Mouse (Mus musculus): Measurements from ENCODE around the gene Rnd2.

DNA sequence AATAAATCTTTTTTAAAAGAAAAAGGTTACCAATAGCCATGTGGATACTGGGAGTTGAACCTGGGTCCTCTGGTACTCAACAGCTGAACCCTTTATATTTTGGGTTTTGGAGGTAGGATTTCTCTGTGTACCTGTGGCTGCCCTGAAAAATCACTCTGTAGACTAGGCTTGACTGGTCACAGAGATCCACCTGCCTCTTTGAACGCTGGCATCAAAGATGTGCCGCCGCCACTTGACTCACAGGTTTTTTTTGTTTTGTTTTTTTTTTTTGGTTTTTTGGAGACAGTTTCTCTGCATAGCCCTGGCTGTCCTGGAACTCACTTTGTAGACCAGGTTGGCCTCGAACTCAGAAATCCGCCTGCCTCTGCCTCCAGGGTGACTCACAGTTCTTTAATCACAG is 17.0 kb upstream of the Rnd2 start:
- TF ChIP-seq POLR2A (IDR thresholded peaks at IDR 0.05; ENCODE audit: low read depth, low read length) (no peak), MXI1 (IDR thresholded peaks at IDR 0.05; ENCODE audit: low read depth, low read length) (no peak), CTCF (conservative IDR thresholded peaks at IDR 0.05 in 1 of 2, IDR thresholded peaks at IDR 0.05 in 1 of 2; ENCODE audit: low read depth in 2 of 2, low read length in 2 of 2) (no peak), HCFC1 (IDR thresholded peaks at IDR 0.05; ENCODE audit: low read depth, low read length) (no peak), RAD21 (IDR thresholded peaks at IDR 0.05; ENCODE audit: low read depth, low read length) (no peak), JUND (conservative IDR thresholded peaks at IDR 0.05; ENCODE audit: low read depth, low read length) (no peak), POLR2AphosphoS2 (IDR thresholded peaks at IDR 0.05; ENCODE audit: low read depth, low read length) (no peak), E2F4 (IDR thresholded peaks at IDR 0.05; ENCODE audit: insufficient replicate concordance, low read depth, low read length) (no peak), MEF2A (IDR thresholded peaks at IDR 0.05; ENCODE audit: borderline replicate concordance, low read depth, low read length) (no peak), UBTF (IDR thresholded peaks at IDR 0.05; ENCODE audit: low read depth, low read length) (no peak), ETS1 (conservative IDR thresholded peaks at IDR 0.05; ENCODE audit: low read depth, low read length) (no peak), ELF1 (IDR thresholded peaks at IDR 0.05; ENCODE audit: low read depth, low read length) (no peak), RCOR1 (conservative IDR thresholded peaks at IDR 0.05; ENCODE audit: low read depth, low read length) (no peak)
